Mouse (Mus musculus) thymus, adult 2 months (tissue): ENCODE data around the gene Epn3. TPM values are rescaled to one million over a fixed set of nuclear protein-coding genes. Genes with fewer than 3 reads are reported as not detected.

Experiments used
- DNase-seq: peaks from one replicate; pipeline ENCODE4 v3.0.0; 2021
- H3K27ac ChIP-seq: fragments of 200-500 bp; 2 replicates; pipeline ENCODE4 v1.5.1; 2012; ENCODE audit warnings: low read length, control low read depth; ENCODE audit not compliant: control insufficient read depth, insufficient read depth
- H3K27me3 ChIP-seq: fragments of 200-500 bp; 2 replicates; pipeline ENCODE4 v1.6.1; 2012; ENCODE audit warnings: mild to moderate bottlenecking, low read length, moderate library complexity, mixed read lengths; ENCODE audit not compliant: control insufficient read depth, insufficient read depth
- H3K36me3 ChIP-seq: fragments of 200-500 bp; 2 replicates; pipeline ENCODE4 v1.6.1; 2012; ENCODE audit warnings: mild to moderate bottlenecking, low read length, moderate library complexity; ENCODE audit not compliant: control insufficient read depth, insufficient read depth
- H3K4me1 ChIP-seq: fragments of 200-500 bp; replicated peaks from 2 replicates; pipeline ENCODE4 v1.6.1; 2012; ENCODE audit warnings: low read length; ENCODE audit not compliant: control insufficient read depth, insufficient read depth
- H3K4me3 ChIP-seq: fragments of 200-500 bp; 2 replicates; pipeline ENCODE4 v1.5.1; 2012; ENCODE audit warnings: mild to moderate bottlenecking, low read length, control low read depth, moderate library complexity; ENCODE audit not compliant: control insufficient read depth, insufficient read depth
- CTCF ChIP-seq: fragments of 200-500 bp; IDR thresholded peaks from 2 replicates; pipeline ENCODE4 v1.5.1; 2012; ENCODE audit warnings: mild to moderate bottlenecking, control low read depth, low read length, moderate library complexity, borderline replicate concordance; ENCODE audit not compliant: control insufficient read depth, poor library complexity, insufficient read depth; ENCODE audit errors: extremely low read depth
- POLR2A ChIP-seq: fragments of 200-500 bp; IDR thresholded peaks from 2 replicates; pipeline ENCODE4 v1.6.1; 2012; ENCODE audit warnings: mild to moderate bottlenecking, low read length, control low read depth, moderate library complexity; ENCODE audit not compliant: control insufficient read depth, poor library complexity, insufficient read depth; ENCODE audit errors: extremely low read depth
- WGBS: fragments of 180-500 bp; shearing (Covaris S2); methylation state at CpG from one replicate; pipeline ENCODE4 v1.1.7; 2018; 5-methylcytosine and 5-hydroxymethylcytosine counted together
- polyA plus RNA-seq: library from polyadenylated mRNA; depleted of rRNA; stranded (reverse); fragments of >200 nt; gene quantifications from 2 replicates; pipeline ENCODE4 v1.2.3, GENCODE M21; 2012; rRNA removed

Gene Epn3
- 1.8 and 3.3 TPM in 2 replicates for polyA plus RNA-seq

DNA sequence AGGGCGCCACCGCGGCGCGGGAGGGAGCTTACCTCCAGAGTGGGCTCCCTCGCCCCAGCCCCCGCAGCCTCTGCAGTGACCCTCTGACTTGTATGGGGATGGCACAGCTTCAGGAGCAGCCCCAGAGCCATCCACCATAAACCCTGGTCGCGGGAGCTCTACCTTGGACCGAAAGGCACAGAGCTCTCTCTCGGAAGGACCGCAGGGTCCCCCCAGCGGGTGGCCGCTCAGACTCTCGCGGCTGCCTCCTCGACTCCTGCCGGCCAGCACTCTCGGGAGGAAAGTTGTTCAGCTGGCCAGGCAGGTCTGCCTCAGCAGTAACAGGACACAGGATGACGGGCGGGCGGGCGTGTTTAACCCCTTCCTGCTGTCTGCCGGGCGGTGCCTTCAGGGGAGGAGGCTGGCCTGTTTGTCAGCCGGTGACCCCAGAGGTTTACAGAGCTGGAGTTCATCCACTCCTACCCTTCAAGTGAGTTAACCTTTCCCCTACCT, at the start of gene Epn3:
Gene Epn3 (minus strand): TSS at position 314 of the 492 bp plus-strand sequence.
- DNase-seq: no peak
- H3K4me1 ChIP-seq: no peaks in the 10 kb centered on the region
- H3K36me3 ChIP-seq: no peaks in the 10 kb centered on the region
- TF ChIP-seq POLR2A (no peak), CTCF (no peak)
- H3K4me3 ChIP-seq: no peak within 1 kb of the TSS
- no peak within 1 kb of the TSS for H3K27ac ChIP-seq
- WGBS: 4% methylated on average over 26 of the region's 26 CpGs
- peaks cover 9% of the 10 kb centered on the region; the same call in 1 of the 2 replicates for H3K27me3 ChIP-seq

DNA sequence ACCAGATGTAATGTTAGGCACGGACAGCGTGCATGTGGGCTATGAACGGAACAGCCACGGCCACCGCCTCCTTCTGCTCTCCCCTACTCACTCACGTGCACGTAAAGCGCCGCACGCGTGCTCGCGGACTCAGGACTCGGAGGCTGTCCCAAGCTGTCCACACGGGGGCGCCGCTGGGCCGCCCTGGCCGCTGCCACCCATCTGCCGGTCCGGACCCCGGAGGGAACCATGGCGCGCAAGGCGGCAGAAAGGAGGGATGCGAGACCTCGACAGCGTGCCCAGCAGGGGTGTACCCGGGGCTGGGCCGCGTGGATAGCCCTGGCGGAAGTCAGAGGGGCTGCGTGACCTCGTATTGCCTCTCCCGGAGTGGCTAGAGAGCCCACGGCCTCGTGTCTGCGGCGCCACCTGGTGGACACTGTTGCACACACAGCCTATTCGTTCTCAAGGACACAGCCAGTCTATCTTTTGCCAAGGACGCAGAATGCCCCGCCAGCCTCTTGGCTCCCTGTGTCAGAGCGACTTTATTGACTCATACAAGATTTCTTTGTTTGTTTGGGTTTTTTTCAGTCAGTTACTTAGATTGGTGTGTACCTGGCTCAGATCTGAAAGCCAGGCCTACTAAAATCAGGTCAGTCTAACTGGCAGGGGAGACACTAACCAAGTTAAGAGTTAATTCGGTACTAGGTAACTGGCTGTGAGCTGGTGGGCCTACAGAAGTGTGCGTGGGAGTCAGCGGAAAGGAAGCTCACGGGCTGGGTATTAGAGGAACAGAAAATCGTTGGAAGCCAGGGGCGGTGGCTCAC, 49.3 kb upstream of the Epn3 start, which contains the start of gene Rsad1:
Gene Rsad1 (minus strand): TSS at position 368 of the 803 bp plus-strand sequence.
- Histone ChIP-seq H3K4me1 (peaks cover 17% of the 10 kb centered on the region), H3K36me3 (no peaks in the 10 kb centered on the region)
- DNase-seq: peak; percentile 91

DNA sequence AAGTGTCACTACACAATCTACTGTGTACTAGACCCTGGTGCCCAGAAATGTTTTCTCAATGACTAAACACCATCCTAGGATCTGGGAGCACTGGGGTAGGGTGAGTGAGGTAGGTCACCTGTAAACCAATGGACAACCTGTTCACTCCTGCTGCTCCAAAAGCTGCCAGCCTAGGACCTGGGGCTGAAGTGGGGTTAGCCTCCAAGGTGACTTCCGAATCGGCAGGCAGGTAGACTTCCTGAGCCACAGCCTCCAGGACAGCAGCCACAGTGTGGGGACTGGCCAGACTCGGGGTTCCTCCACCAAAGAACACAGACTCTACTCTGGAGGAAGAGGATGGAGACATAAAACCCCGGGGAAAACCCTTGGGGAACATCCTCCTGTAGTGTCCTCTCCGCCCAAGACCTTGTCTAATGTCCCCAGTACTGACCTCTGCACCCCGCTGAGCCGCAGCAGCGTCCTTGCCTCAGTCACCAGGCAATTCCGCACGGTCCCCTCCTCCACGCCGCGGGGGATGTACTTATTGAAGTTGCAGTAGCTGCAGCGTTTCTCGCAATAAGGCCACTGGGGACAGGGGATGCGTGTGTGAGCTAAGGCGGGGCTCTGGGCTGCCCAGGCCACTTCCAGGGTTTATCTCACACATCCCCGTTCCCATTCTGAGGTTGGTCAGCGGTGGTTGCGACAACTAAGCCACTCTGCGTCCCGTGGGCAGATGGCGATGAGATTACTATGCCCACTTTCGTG, 48.4 kb upstream of the Epn3 start:
- no peaks in the 10 kb centered on the region for H3K27me3 ChIP-seq
- whole genome bisulfite sequencing: 4% methylated on average over 24 of the region's 24 CpGs
- no peak overlapping the region for H3K27ac ChIP-seq
- peak overlapping the region; percentile 70 for H3K4me3 ChIP-seq
- no peak for TF ChIP-seq CTCF
- TF ChIP-seq POLR2A: no peak
- H3K36me3 ChIP-seq: no peaks in the 10 kb centered on the region
- peak; percentile 32 for DNase-seq
- H3K4me1 ChIP-seq: peaks cover 17% of the 10 kb centered on the region

More for the DNA sequence above, 49.3 kb upstream of the Epn3 start, which contains the start of gene Rsad1:
- H3K27me3 ChIP-seq: no peaks in the 10 kb centered on the region
- H3K4me3 ChIP-seq: peak within 1 kb of the TSS; percentile 70
- peak; percentile 100 for TF ChIP-seq CTCF
- no peak for TF ChIP-seq POLR2A
- WGBS: 3% methylated on average over 49 of the region's 49 CpGs
- peak within 1 kb of the TSS; percentile 7; the same call in 1 of the 2 replicates for H3K27ac ChIP-seq

DNA sequence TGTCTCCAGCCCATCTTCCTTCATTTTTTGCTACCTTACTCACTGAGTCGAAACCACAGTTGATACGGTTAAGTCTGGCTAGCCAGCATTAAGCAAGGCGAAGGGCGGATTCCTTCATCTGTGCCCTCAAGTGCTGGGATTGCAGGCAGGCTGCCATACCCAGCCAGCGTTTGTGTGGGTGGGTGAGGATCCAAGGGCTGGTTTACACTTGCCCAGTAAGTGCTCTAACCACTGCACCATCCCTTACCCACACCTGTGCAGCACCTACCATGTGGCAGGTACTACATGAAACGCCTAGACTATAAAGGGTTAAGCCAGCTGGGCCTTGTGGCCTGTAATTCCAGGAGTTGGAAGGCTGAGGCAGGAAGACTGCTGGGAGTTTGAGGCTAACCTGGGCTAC, 47.5 kb upstream of the Epn3 start:
- no peaks in the 10 kb centered on the region for H3K27me3 ChIP-seq
- WGBS: 93% methylated on average over 6 of the region's 6 CpGs
- no peak for DNase-seq
- no peaks in the 10 kb centered on the region for H3K36me3 ChIP-seq
- H3K4me1 ChIP-seq: peaks cover 17% of the 10 kb centered on the region
- no peak overlapping the region for H3K4me3 ChIP-seq
- no peak overlapping the region for H3K27ac ChIP-seq
- TF ChIP-seq POLR2A (no peak), CTCF (no peak)

DNA sequence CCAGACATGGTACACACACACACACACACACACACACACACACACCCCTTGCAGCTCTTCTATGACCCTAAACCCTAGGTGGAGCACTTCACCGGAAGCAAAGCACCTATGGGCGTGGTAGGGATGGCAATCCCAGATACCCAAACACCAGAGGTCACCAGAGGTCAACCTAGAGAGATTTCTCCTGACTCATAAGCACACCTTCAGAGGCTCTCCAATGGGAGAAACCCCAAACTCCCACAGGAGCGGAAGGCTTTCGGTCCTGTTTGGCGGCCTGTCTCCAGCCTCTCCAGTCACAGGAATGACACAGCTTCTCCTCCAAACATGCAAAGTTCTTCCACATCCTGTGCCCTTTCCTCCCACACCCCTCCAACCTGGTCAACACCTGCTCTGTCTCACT, 46.6 kb upstream of the Epn3 start:
- Histone ChIP-seq H3K4me1 (peaks cover 17% of the 10 kb centered on the region), H3K27ac (no peak overlapping the region), H3K27me3 (no peaks in the 10 kb centered on the region), H3K36me3 (no peaks in the 10 kb centered on the region), H3K4me3 (no peak overlapping the region)
- TF ChIP-seq POLR2A (no peak), CTCF (no peak)
- WGBS: 96% methylated on average over 5 of the region's 5 CpGs
- no peak for DNase-seq

DNA sequence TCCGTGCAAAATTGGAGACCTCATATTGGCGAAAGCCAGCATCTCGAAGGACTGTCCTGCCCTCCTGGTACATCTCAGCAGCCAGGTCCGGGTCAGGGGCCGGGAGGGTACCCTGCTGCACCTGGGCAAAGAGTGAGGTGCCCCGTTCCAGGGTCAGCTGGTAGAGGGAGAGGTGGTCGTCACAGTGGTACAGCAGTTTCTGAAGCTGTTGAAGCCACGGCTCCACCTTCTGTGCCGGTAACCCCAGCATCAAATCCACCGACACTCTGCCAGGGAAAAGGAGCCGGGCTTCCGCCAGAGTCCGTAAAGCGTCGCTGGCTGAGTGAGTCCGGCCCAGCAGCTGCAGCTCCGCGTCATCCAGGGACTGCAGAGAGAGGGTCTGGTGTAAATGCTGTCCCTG, 44.6 kb upstream of the Epn3 start:
- no peak for TF ChIP-seq POLR2A
- Histone ChIP-seq H3K4me3 (no peak overlapping the region), H3K27me3 (no peaks in the 10 kb centered on the region), H3K36me3 (no peaks in the 10 kb centered on the region), H3K27ac (no peak overlapping the region), H3K4me1 (peaks cover 9% of the 10 kb centered on the region)
- WGBS: 93% methylated on average over 18 of the region's 18 CpGs
- DNase-seq: no peak
